Mouse (Mus musculus) fibroblast of lung, adult 2 months (primary cell): ENCODE results near the gene Sh3bgrl3.

Source experiments
- DNase-seq: peaks from one replicate; pipeline ENCODE4 v3.0.0-alpha.2; 2011; ENCODE audit warnings: low read depth

Gene Sh3bgrl3

DNA sequence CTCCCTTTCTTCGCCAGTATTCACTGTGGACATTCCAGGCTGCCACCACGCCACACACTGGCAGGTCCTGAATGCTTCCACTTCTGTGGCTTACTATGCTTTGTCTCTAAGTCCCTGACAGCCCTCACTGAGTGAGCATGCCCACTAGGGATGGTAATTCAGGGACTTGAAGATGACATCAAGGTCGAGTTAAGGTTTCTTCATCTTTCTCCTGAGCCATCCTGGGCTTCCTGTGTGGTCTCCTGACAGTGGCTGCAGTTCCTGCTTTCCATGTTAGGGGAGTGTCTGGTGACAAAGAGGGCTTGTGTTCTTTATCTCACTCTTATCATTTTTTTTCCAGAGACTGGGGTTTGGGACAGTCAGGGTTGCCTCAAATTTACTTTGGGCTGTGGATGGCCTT lies 17.9 kb downstream of the Sh3bgrl3 start:
- DNase-seq, result no peak

DNA sequence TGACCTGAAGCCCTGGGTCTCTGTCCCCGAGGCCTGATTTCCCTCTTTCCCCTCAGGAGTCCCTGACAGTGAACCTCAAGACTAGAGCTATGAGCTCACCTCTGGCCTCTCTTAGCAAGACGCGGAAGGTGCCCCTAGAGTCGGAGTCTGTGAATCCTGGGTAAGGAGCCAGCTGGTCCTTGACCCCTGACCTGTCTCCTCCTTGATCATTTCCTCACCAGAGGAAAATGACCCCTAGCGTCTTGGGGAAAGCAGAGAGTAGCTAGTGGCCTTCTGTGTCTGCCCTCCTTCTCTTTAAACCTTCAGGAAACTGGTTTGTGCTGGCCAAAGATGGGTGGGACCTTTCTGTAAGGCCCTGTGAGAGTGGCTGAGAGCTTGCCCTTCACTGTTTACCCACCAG lies 20.4 kb downstream of the Sh3bgrl3 start:
- DNase-seq, result no peak

DNA sequence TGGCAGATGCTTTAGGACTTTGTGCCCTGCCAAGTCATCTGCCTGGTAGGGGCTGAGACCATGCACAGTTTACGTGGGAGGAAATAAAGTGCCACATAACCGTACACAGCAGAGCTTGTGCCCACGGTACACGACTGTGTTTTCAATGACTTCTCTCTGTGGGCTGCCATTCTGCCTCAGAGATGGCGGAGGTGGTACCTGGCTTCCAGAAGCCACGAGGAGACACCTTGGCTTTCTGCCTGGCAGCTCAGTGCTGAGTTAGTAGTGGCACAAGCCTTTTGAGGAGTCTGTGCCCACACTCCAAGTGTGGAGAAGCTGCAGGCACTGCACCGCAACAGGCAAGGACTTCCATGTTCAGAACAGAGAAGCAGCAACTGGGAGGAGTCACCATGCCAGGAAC lies 20.9 kb downstream of the Sh3bgrl3 start:
- no peak for DNase-seq

DNA sequence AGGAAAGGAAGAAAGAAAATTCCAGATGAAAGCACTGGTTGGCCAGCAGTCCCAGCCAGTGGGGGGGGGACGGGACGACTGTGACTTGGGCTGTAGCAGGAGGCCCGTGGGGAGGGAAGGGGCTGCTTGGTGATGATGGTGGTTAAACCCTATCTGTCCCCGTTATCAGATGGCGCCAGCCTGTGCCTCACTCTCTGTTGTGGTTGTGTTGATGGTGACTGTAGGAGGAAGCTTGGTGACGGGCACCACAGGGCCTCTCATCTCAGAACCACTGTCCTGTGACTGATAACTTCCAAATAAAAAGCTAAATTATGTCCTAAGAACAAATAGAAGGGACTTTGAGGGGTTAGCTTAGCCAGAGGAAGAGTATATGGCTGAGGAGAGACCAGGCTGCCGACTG lies 22.5 kb downstream of the Sh3bgrl3 start:
- DNase-seq, result no peak

DNA sequence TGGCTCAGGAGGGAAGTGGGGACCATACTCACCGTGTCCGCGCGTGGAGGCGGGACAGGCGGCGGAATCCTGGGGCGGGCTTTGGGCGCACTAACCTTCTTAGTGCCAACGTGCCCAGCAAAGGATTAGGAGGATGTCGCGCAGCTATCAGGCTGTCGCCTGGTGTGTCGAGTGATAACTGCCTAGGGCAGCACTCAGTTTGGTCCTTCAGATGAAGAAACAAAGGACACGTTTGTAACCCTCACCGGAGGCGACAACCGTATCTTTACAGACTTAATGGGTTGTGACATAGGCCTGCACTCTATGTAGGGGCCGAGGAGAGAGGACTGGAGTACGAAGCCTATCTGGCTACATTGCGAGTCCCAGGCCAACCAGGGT lies 25.9 kb downstream of the Sh3bgrl3 start:
- DNase-seq, result no peak

DNA sequence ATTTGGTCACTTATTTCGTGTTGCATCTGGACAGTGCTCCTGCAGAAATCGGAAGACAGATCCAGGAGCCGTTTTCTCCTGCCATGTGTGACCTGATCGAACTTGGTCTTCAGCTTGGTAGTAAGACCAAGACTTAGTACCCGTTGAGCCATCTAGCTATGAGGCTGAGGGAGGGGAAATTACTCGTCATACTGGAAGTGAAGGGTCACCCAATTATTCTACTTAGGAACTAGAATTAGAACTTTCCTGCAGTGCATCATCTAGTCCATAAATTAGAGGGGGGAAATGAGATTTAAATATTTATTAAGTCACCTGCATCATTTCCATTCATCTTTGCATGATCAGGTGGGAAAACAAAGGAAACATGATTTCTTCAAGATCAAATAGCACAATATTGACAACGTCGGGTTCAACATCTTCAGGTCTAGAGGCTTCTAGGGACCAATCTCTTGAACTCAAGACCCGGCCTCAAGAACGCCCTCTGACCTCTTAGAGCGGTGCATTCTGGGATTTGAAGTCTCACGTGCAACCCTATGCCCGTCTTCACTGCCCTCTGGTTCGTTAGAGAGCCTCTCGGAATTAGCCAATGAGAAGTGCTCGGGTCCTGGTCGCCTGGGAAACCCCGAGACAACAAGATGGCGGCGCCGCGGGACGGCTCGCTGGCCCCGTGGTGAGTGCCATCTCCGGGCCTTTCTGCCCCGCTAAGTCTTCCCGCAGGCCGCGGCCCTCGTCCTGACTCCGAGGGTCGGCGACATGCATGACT lies 26.4 kb downstream of the Sh3bgrl3 start, which contains the start of gene Ubxn11:
Gene Ubxn11 (plus strand): TSS at position 592 of the 763 bp plus-strand sequence.
- DNase-seq, result peak; percentile 76

DNA sequence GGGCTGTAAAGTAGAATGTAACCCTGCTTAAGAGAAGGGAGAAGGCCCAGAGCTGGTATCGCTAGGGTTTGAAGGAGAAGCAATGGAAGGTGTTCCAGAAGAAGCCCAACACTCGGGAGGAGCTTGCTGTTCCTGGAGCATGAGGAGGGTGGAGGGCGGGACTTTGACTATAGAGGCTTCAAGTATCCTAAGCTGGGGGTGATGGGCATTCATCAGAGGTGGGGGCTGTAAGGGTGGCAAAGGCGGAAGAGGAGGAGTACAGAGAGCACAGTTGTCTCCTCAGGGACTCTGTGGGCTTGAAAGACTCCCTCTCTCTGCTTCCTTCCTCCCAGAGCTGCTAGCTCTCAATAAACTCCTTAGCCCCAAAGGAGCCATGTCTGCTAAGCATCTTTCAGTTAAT lies 28.3 kb downstream of the Sh3bgrl3 start:
- no peak for DNase-seq

DNA sequence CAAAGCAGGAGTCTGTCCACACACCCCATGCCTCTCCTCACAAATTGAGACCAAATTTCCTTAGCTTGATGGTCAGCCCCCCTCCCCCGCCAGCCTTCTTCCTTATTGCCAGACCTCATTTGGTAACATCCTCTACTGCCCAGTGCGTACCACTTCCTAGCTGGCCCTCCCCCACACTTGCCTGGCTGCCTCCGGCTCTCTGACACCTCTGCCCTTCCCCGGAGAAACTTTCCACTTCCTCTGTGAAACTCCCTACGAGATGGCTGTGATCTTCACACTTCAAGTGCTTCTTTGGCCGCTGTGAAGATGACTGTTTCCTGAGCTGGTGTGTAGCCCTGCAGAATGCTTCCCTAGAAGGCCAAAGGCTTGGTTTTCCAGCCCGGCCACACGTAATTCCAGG lies 30.0 kb downstream of the Sh3bgrl3 start:
- no peak for DNase-seq

DNA sequence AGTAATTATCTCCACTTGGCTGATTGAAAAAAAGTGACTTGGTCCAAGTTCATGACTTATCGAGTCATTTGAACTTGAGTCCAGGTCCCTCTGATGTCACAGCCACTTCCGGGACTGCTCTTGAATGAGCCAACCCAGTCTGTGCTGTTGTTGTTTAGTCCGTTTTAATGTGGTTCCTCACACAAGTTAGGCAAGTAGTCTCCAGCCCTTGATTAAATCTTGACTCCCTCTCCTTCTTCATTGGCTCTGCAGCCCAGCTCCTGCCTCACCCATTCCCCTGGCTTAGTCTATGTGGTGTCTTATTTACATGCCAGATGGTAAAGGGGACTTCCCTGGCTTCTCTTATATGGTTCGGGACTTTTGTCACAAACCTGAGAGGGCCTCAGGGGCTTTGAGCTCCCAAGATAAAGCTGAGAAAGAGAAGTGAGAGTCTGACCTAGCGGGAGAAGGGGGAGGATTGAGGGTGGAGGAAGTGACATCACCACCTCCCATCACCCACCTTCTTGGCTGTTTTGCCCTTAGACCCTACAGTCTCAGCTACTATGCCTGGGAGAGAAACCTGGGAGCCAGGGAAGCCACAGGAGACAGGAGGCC lies 31.5 kb downstream of the Sh3bgrl3 start:
- no peak for DNase-seq

DNA sequence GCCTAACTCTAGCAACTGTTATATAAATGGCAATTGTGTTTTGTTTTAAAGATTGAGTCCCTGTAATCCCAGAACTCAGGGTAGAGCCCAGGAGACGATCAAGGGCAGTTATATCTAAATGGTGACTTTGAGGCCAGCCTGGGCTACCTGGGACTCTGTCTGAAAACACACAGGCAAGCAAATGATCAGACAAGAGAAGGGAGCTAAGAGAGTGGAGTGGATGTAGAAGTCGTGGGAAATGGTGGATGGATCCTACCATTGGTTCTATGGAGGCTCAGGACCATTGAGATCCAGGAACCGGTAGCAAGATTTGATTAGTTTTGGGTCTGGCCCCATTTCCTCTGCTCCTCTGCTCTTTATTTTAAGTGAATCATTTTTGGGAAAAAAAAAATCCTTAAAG lies 32.5 kb downstream of the Sh3bgrl3 start:
- DNase-seq, result no peak

DNA sequence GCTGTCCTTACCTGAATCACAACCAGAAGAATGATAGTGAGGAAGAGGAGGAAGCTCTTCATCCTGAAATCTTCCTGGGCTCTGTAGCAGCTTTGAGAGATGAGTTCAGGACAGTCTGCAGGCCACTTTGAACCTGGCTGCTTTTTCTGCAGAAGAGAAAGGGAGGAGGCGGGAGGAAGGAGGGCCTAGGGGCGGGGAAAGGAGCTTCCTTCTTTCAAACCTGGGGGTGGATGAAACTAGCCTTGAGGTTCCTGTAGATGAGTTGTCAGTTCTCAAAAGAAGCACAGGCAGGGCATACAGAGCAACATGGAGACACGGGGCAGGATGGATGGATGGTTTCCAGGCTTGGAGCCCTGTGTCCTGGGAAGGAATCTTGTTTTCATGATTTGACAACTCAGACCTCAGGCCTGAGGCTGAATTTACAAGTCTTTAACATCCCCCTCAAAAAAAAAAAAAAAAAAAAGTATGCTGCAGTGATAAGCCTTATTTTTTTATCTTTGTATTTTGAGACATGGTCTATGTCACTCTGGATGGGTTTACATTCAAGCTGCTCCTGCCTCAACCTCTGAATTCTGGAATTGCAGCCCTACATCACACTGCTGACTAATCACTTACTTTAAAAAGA lies 33.6 kb downstream of the Sh3bgrl3 start, which contains the start of gene Cd52:
Gene Cd52 (minus strand): TSS at position 160 of the 625 bp plus-strand sequence.
- no peak for DNase-seq

DNA sequence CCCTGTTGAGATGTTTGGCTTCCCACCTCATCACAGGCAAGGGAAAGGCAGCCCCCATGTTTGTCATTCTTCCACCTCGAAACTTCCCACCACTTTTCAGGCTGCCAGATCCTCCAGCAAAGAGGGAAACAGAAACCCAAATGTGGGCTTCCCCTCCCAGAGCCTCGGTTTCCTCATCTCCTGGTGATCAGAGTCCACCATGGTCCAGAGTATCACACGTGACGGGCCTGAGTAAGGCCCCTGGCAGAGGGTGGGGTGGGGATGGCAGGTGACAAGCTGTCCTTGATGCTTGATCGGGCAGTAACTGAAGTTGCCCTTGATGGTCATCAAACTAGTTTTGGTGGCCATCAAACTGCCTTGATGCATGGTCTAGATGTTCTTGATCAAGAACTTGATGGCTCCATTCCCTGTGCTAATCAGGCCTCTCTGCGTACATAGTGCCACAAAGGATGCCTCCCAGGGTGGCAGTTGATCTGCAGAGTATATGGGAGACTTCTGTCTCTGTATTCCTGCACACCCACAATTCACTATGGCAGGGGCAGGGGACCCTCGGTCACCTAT lies 34.5 kb downstream of the Sh3bgrl3 start:
- no peak for DNase-seq

DNA sequence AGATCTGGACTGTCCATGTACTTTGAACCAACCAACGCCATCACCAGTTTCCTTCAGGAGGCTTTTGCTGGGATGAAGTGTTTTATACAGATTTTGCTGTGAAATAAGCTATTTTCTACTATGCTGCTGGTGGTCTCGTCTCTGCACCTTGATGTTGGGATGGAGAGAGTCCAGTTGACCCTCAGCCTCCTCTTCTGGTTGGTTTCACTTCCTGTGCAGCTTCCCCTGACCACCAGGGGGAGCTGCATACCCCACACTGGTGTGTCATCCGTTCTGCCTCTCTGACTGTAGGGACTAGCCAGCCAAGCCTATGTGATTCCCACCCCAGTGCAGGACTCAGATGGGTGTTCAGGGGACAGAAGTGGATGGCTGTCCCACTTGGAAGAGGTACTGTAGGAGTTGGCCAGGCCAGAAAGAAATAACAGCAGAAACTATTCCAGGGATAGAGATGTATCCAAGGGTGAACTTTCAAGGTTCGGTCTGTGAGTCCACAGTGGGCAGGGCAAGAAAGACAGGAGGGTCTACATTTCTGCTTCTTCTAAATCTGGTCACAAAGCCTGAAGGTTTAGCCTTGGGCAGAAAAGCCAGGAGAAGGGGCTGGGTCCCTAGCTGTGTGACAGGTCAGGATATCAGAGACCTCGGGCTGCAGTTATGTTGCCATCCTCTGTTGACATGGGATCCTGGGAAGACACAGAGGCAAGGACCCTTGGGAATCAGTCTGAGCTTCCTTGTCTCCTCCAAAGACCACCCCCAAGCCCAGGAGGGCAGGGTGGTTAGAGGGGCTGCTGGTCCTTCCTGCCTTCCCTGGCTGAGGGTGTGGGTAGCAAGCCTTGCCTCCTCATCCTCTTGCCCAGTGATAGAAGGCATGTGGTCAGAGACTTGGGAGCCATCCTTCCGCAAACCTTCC lies 36.0 kb downstream of the Sh3bgrl3 start:
- DNase-seq, result no peak

DNA sequence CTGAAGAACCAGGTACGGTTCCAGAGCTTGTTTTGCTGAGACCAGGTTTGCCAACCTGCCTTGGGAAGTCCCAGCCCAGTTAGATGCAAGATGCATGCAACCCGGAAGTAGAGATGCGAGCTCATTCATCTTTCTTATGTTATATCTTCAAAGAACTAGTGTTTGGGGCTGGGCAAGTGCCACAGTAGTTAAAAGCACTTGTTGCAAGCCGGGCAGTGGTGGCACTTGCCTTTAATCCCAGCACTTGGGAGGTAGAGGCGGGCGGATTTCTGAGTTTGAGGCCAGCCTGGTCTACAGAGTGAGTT lies 37.4 kb downstream of the Sh3bgrl3 start:
- no peak for DNase-seq

DNA sequence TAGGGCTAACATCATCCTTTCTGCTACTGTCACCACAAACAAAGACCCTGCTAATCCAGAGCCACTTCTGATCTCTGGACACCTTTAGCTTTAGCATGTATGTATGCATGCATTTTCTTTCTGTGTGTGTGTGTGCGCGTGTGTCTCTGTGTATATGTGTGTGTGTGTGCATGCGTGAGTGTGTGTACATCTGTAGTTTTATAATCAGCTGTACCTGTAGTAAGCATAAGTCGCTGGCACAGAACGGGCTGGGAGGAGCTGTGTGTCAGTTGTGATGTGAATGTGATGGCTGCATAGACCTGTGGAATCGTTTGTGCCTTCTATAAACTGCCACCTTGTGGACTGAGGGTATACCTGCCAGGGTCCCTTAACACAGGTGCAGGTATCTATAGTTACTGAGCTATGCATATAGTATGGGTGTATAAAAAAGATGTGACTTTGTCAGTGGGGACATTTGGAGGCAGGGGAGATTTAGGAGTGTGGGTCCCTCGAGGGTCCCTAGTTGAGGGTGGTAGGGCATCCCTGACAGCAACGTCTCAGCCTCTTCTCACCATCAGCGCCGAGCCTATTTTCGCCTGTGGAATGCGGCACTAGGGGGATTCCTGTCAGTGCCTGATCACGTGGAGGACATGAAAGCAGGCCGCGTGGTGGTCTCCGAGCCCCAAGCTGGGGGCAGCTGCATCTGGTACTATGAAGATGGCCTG lies 37.9 kb downstream of the Sh3bgrl3 start:
- no peak for DNase-seq

DNA sequence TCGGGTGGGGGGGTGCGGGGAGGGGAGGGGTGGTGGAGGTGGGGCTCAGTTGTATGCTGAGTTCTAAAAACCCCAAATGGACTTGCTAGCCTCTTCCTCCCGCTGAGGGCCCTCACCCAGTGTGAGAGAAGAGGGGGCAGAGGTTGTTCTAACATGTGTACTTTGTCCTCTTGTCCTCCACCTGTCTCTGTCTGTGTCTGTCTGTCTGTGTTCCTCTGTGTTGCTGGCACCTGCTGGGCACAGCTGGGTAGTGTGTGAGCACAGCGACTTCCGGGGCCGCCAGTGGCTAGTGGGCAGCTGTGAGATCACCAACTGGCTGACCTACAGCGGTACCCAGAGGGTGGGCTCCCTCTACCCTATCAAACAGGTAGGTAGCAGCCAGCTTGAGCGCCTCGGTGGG lies 39.6 kb downstream of the Sh3bgrl3 start:
- DNase-seq, result no peak

DNA sequence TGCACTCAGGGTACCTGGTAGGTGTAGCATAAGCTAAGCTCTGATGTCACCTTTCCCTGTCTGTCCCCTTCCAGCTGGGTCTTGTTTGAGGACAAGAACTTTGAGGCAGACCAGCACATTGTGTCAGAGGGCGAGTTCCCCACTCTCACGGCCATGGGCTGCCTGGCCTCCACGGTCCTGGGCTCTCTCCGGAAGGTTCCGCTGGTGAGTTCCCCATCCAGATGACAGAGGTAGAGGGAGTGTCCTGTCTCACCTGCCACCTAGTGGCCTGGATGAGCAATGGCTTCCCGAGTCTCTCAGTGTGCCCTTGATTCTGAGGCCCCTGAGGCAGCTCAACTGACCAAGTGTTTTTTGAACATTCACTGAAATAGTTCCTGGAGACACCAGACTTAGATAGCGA lies 41.2 kb downstream of the Sh3bgrl3 start:
- DNase-seq, result no peak

DNA sequence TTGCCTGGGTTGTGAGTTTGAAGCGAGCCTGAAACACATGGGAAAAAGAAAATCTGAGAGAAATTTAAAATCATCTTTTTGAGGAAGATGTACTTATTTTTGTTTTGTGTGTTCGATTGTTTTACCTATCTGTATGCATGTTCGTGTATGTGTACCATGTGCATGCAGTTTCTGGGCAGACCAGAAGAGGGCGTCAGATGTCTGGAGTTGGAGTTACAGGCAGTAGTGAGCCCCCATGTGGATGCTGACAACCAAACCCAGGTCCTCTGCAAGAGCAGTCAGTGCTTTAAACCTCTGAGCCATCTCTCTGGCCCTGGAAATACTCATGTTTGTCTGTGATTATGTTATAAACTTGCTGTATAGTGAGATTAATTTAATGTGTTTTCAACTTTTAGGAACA lies 43.6 kb downstream of the Sh3bgrl3 start:
- DNase-seq, result no peak

DNA sequence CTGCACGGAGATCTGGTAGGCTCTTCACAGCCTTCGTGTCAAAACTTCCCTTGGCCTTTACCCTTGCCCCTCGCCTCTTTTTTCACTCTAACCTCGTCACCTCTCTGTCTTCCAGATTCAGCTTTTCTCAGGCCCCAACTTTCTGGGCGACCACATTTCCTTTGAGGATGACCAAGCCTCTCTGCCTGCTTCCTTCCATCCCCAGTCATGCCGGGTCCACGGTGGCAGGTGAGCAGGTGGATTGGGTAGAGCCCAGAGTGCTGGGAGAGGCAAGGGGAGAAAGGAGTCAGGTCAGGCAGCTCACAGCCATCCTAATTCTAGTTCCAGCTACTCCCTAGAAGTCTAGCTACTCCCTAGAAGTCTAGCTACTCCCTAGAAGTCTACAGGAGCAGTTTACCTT lies 46.1 kb downstream of the Sh3bgrl3 start:
- no peak for DNase-seq

DNA sequence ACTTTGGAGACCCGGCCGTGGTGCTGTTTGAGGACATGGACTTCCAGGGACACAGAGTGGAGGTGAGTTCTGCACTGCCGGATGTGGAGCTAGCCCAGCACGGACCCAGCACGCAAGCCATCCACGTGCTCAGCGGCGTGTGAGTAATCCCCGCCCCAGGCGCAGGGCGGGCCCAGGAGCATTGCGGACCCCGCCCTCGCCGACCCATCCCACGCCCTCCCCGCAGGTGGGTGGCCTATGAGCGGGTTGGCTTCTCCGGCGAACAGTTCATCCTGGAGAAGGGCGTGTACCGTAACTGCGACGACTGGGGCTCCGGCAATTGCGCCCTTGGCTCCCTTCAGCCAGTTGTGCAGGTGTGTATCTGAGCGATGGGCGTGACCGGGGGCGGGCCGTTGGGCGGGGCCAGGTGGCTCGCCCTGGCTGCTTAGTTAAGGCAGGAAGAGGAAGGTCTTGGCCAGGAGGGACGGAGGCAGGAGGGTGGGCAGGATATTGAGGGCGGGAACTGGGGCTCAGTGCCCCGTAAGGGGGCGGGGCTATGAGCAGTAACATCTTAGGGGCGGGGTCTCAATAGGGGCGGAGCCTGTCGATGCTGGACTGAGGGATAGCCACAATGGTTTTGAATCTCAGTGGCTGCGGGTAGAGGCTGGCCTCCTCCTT lies 46.7 kb downstream of the Sh3bgrl3 start:
- DNase-seq, result no peak

DNA sequence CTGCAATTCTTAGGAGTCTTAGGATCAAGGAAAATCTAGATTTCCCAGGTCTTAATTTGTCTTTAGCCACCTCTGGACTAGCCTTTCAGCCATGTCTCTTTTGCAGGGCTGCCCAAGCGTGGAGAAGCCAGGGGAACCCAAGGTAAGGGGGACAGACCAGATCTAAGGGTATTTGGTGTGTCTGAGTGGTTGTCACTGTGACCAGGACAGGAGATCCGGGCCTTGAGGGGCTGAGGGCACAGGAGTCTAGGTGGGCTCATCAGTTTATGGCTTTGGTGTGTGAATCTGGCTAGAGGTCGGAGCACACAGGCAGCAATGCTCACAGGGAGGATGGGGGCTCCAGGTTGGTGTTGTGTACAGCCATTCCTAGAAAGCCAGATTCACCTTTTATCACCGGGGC lies 47.9 kb downstream of the Sh3bgrl3 start:
- DNase-seq, result no peak
